Mouse (Mus musculus): ENCODE data around the gene Ppard. TPM values are rescaled to one million over a fixed set of nuclear protein-coding genes. Genes with fewer than 3 reads are reported as not detected.
A peak's percentile ranks its signal among the peaks of the same experiment; 100 is the strongest.

Gene Ppard
- polyA plus RNA-seq, 1 experiment from 2014 or later, result 30.9 TPM

- H3K27me3 ChIP-seq, result no peaks in the 10 kb centered on the region
- DNase-seq (ENCODE audit: low read depth, low spot score), result no peak
- TF ChIP-seq CTCF (IDR thresholded peaks at IDR 0.05), result no peak
- ChIA-PET POLR2A (interaction anchor here (0.7 to 3.9 kb wide), 10 partner anchors 8 to 125 kb away, joined by 3 to 45 read pairs (median 6); partner anchors contain the start of genes Def6, Fance and Tead3), CTCF (interaction anchor here (1.9 kb wide), 1 partner anchor 106 kb away, joined by 10 read pairs; no protein-coding TSS in a partner anchor)
- in situ Hi-C loops (cut with MboI; ENCODE audit: low pct_unique_long_range_greater_than_20kb), result no loop called here
- ATAC-seq, result no peak
Measured at GRCm38 (mm10) chr17:28332113-28332914, 99.8 kb downstream of the Ppard start.

- in situ Hi-C loops (cut with MboI; ENCODE audit: low pct_unique_long_range_greater_than_20kb), result no loop called here
- no peaks in the 10 kb centered on the region for H3K27me3 ChIP-seq
- ATAC-seq (no peak), DNase-seq (ENCODE audit: low read depth, low spot score) (no peak)
- CTCF ChIA-PET, result no interaction called here
- no peak for TF ChIP-seq CTCF (IDR thresholded peaks at IDR 0.05)
- POLR2A ChIA-PET, result interaction anchor here (2.1 kb wide), 1 partner anchor 18 kb away, joined by 4 read pairs; the partner anchor contains the start of gene Tead3
Measured at GRCm38 (mm10) chr17:28332915-28333546, 100.5 kb downstream of the Ppard start.

GRCm38 (mm10) chr17:28335267-28335666 lies 102.8 kb downstream of the Ppard start:
- POLR2A ChIA-PET, result interaction anchor here (2.1 kb wide), 1 partner anchor 16 kb away, joined by 4 read pairs; the partner anchor contains the start of gene Tead3
- CTCF ChIA-PET, result no interaction called here
- ATAC-seq, result no peak
- DNase-seq (ENCODE audit: low read depth, low spot score), result no peak
- TF ChIP-seq CTCF (IDR thresholded peaks at IDR 0.05), result no peak
- no peaks in the 10 kb centered on the region for H3K27me3 ChIP-seq
- in situ Hi-C loops (cut with MboI; ENCODE audit: low pct_unique_long_range_greater_than_20kb), result no loop called here

- DNase-seq (ENCODE audit: low read depth, low spot score) (no peak), ATAC-seq (no peak)
- TF ChIP-seq CTCF (IDR thresholded peaks at IDR 0.05), result no peak
- in situ Hi-C loops (cut with MboI; ENCODE audit: low pct_unique_long_range_greater_than_20kb), result no loop called here
- ChIA-PET CTCF (no interaction called here), POLR2A (interaction anchor here (0.6 to 1.6 kb wide), 4 partner anchors 8 to 58 kb away, joined by 3 to 8 read pairs (median 6); no protein-coding TSS in a partner anchor)
- no peaks in the 10 kb centered on the region for H3K27me3 ChIP-seq
Measured at GRCm38 (mm10) chr17:28337547-28337946, 105.0 kb downstream of the Ppard start.

- DNase-seq (ENCODE audit: low read depth, low spot score), result no peak
- in situ Hi-C loops (cut with MboI; ENCODE audit: low pct_unique_long_range_greater_than_20kb), result no loop called here
- no peaks in the 10 kb centered on the region for H3K27me3 ChIP-seq
- no peak for ATAC-seq
- TF ChIP-seq CTCF (IDR thresholded peaks at IDR 0.05), result no peak
- ChIA-PET POLR2A (no interaction called here), CTCF (no interaction called here)
Measured at GRCm38 (mm10) chr17:28340578-28340977, 108.1 kb downstream of the Ppard start.

GRCm38 (mm10) chr17:28341091-28341490 lies 108.6 kb downstream of the Ppard start:
- CTCF ChIA-PET, result interaction anchor here (1.2 to 1.8 kb wide), 2 partner anchors 10 to 115 kb away, joined by 3 to 5 read pairs; no protein-coding TSS in a partner anchor
- TF ChIP-seq CTCF (IDR thresholded peaks at IDR 0.05), result no peak
- in situ Hi-C loops (cut with MboI; ENCODE audit: low pct_unique_long_range_greater_than_20kb), result no loop called here

GRCm38 (mm10) chr17:28344050-28344607 lies 111.6 kb downstream of the Ppard start:
- in situ Hi-C loops (cut with MboI; ENCODE audit: low pct_unique_long_range_greater_than_20kb), result no loop called here
- CTCF ChIA-PET, result no interaction called here
- no peak for TF ChIP-seq CTCF (IDR thresholded peaks at IDR 0.05)
- H3K27me3 ChIP-seq, result no peaks in the 10 kb centered on the region
- ATAC-seq (no peak), DNase-seq (ENCODE audit: low read depth, low spot score) (no peak)
- POLR2A ChIA-PET, result interaction anchor here (1.6 to 2.3 kb wide), 3 partner anchors 13 to 15 kb away, joined by 7 to 10 read pairs (median 8); partner anchors contain the start of gene Rpl10a

More at GRCm38 (mm10) chr17:28341091-28341490, 108.6 kb downstream of the Ppard start:
- POLR2A ChIA-PET, result interaction anchor here (1.5 kb wide), 1 partner anchor 10 kb away, joined by 6 read pairs; no protein-coding TSS in a partner anchor
- ATAC-seq (peak; percentile 36), DNase-seq (ENCODE audit: low read depth, low spot score) (peak; percentile 51)
- H3K27me3 ChIP-seq, result no peaks in the 10 kb centered on the region

GRCm38 (mm10) chr17:28344670-28345069 lies 112.2 kb downstream of the Ppard start:
- H3K27me3 ChIP-seq, result no peaks in the 10 kb centered on the region
- ChIA-PET POLR2A (interaction anchor here (1.9 to 2.3 kb wide), 2 partner anchors 14 to 16 kb away, joined by 8 to 10 read pairs; partner anchors contain the start of gene Rpl10a), CTCF (no interaction called here)
- in situ Hi-C loops (cut with MboI; ENCODE audit: low pct_unique_long_range_greater_than_20kb), result no loop called here
- TF ChIP-seq CTCF (IDR thresholded peaks at IDR 0.05), result no peak
- DNase-seq (ENCODE audit: low read depth, low spot score), result no peak
- ATAC-seq, result no peak

GRCm38 (mm10) chr17:28345271-28345721 lies 112.8 kb downstream of the Ppard start:
- DNase-seq (ENCODE audit: low read depth, low spot score) (no peak), ATAC-seq (no peak)
- in situ Hi-C loops (cut with MboI; ENCODE audit: low pct_unique_long_range_greater_than_20kb), result no loop called here
- no peak for TF ChIP-seq CTCF (IDR thresholded peaks at IDR 0.05)
- H3K27me3 ChIP-seq, result no peaks in the 10 kb centered on the region
- ChIA-PET CTCF (no interaction called here), POLR2A (interaction anchor here (0.8 to 1.9 kb wide), 4 partner anchors 14 to 33 kb away, joined by 3 to 10 read pairs (median 4); no protein-coding TSS in a partner anchor)

GRCm38 (mm10) chr17:28345882-28346281 lies 113.4 kb downstream of the Ppard start:
- ATAC-seq (no peak), DNase-seq (ENCODE audit: low read depth, low spot score) (no peak)
- in situ Hi-C loops (cut with MboI; ENCODE audit: low pct_unique_long_range_greater_than_20kb), result no loop called here
- POLR2A ChIA-PET, result interaction anchor here (0.8 to 1.9 kb wide), 4 partner anchors 15 to 32 kb away, joined by 3 to 10 read pairs (median 4); no protein-coding TSS in a partner anchor
- CTCF ChIA-PET, result no interaction called here
- TF ChIP-seq CTCF (IDR thresholded peaks at IDR 0.05), result no peak
- H3K27me3 ChIP-seq, result no peaks in the 10 kb centered on the region

All from Patski (cell line).